ENCODE assay signal across 23 mouse cellular contexts in genomic region chr12:73400481-73401025, GRCm38 (mm10).
A peak's percentile ranks its signal among the peaks of the same experiment; 100 is the strongest.
DNase-seq lines count a peak whose midpoint lies in the region; ATAC-seq lines count a peak whose summit lies in the region.
"Had no signal": no experiment of that assay in that cellular context is flagged by ENCODE, and none has a peak within 500 bp of the region (broad histone marks: within the 10 kb centered on the region; RNA-seq: fewer than 3 reads in every experiment).

No protein-coding gene starts in this region.

- H3K9me3 ChIP-seq in heart, embryonic 12.5 days (replicated peaks), result no peaks in the 10 kb centered on the region
- no peaks in the 10 kb centered on the region for H3K9me3 ChIP-seq in kidney, embryonic 14.5 days (ENCODE audit: control insufficient read depth, low read length)
- H3K9me3 ChIP-seq in embryonic facial prominence, embryonic 10.5 days, result no peaks in the 10 kb centered on the region
- no peaks in the 10 kb centered on the region for H3K9me3 ChIP-seq in embryonic facial prominence, embryonic 12.5 days
- H3K9me3 ChIP-seq: forebrain, embryonic 13.5 days; heart, embryonic 15.5 days; hindbrain, embryonic 12.5 days; lung, embryonic 15.5 days had no signal

- H3K4me1 ChIP-seq in heart, embryonic 12.5 days (replicated peaks), result peaks cover 35% of the 10 kb centered on the region
- 0 out of 2 replicates have a peak, but pooled peaks cover 8% of the 10 kb centered on the region for H3K4me1 ChIP-seq in kidney, embryonic 14.5 days (ENCODE audit: control insufficient read depth, insufficient read depth, low read length)
- peaks cover 42% of the 10 kb centered on the region for H3K4me1 ChIP-seq in embryonic facial prominence, embryonic 10.5 days
- H3K4me1 ChIP-seq in embryonic facial prominence, embryonic 12.5 days, result peaks cover 12% of the 10 kb centered on the region
- H3K4me1 ChIP-seq: lung, embryonic 15.5 days had no signal

- H3K27me3 ChIP-seq in heart, embryonic 12.5 days (replicated peaks), result no peaks in the 10 kb centered on the region
- no peaks in the 10 kb centered on the region for H3K27me3 ChIP-seq in kidney, embryonic 14.5 days (ENCODE audit: control insufficient read depth, insufficient read depth, low read length)
- no peaks in the 10 kb centered on the region for H3K27me3 ChIP-seq in embryonic facial prominence, embryonic 10.5 days (replicated peaks; ENCODE audit: low read depth, poor library complexity, severe bottlenecking)
- no peaks in the 10 kb centered on the region for H3K27me3 ChIP-seq in embryonic facial prominence, embryonic 12.5 days
- H3K27me3 ChIP-seq: forebrain, embryonic 13.5 days; heart, embryonic 15.5 days; hindbrain, embryonic 12.5 days; lung, embryonic 15.5 days had no signal

- H3K36me3 ChIP-seq in heart, embryonic 12.5 days, result no peaks in the 10 kb centered on the region
- no peaks in the 10 kb centered on the region for H3K36me3 ChIP-seq in kidney, embryonic 14.5 days (ENCODE audit: control insufficient read depth, insufficient read depth, low read length)
- H3K36me3 ChIP-seq in embryonic facial prominence, embryonic 10.5 days (replicated peaks), result no peaks in the 10 kb centered on the region
- H3K36me3 ChIP-seq in embryonic facial prominence, embryonic 12.5 days, result no peaks in the 10 kb centered on the region
- H3K36me3 ChIP-seq: heart, embryonic 15.5 days; hindbrain, embryonic 12.5 days; lung, embryonic 15.5 days had no signal

- no peak overlapping the region for H3K9ac ChIP-seq in heart, embryonic 12.5 days
- no peak overlapping the region for H3K9ac ChIP-seq in kidney, embryonic 14.5 days (ENCODE audit: low read depth, low read length)
- H3K9ac ChIP-seq in embryonic facial prominence, embryonic 12.5 days, result no peak overlapping the region
- H3K9ac ChIP-seq: forebrain, embryonic 13.5 days; heart, embryonic 15.5 days; hindbrain, embryonic 12.5 days; liver, embryonic 14.5 days; lung, embryonic 15.5 days had no signal

- H3K27ac ChIP-seq in heart, embryonic 12.5 days (ENCODE audit: poor library complexity, severe bottlenecking), result 0 out of 2 replicates have a peak overlapping the region, but pooled peaks have one; percentile 4
- no peak overlapping the region for H3K27ac ChIP-seq in kidney, embryonic 14.5 days (ENCODE audit: low read depth, low read length)
- H3K27ac ChIP-seq in embryonic facial prominence, embryonic 10.5 days (replicated peaks), result peak overlapping the region; percentile 35
- H3K27ac ChIP-seq in embryonic facial prominence, embryonic 12.5 days, result no peak overlapping the region; the same call in 1 of the 2 replicates
- H3K27ac ChIP-seq: forebrain, embryonic 13.5 days; hindbrain, embryonic 12.5 days; layer of hippocampus, adult 2 months; liver, embryonic 14.5 days; lung, embryonic 15.5 days had no signal

- intact Hi-C loops in heart, postnatal 10 days (cut with DNase I), result loop anchor here (5.0 kb wide), 1 partner anchor 73 kb away; no protein-coding TSS in a partner anchor

- 68% methylated on average over 4 of the region's 4 CpGs for WGBS in heart, embryonic 12.5 days
- WGBS in kidney, embryonic 14.5 days, result 67% methylated on average over 4 of the region's 4 CpGs
- WGBS in embryonic facial prominence, embryonic 10.5 days, result 81% methylated on average over 4 of the region's 4 CpGs
- 71% methylated on average over 4 of the region's 4 CpGs for WGBS in embryonic facial prominence, embryonic 12.5 days

- no peak overlapping the region for H3K4me2 ChIP-seq in heart, embryonic 12.5 days
- no peak overlapping the region for H3K4me2 ChIP-seq in kidney, embryonic 14.5 days (replicated peaks; ENCODE audit: low read depth, low read length)
- H3K4me2 ChIP-seq in embryonic facial prominence, embryonic 12.5 days (replicated peaks), result no peak overlapping the region
- H3K4me2 ChIP-seq: forebrain, embryonic 13.5 days; heart, embryonic 15.5 days; hindbrain, embryonic 12.5 days; lung, embryonic 15.5 days had no signal

- no peak overlapping the region for H3K4me3 ChIP-seq in heart, embryonic 12.5 days
- H3K4me3 ChIP-seq in kidney, embryonic 14.5 days (ENCODE audit: low read length), result no peak overlapping the region
- no peak overlapping the region for H3K4me3 ChIP-seq in embryonic facial prominence, embryonic 10.5 days
- no peak overlapping the region for H3K4me3 ChIP-seq in embryonic facial prominence, embryonic 12.5 days
- H3K4me3 ChIP-seq: forebrain, embryonic 13.5 days; heart, embryonic 15.5 days; hindbrain, embryonic 12.5 days; layer of hippocampus, adult 2 months; lung, embryonic 15.5 days; megakaryocyte, embryonic 14.5 days; myocyte had no signal

- ATAC-seq in heart, embryonic 12.5 days (ENCODE audit: insufficient number of reproducible peaks, low FRiP score), result no peak
- ATAC-seq in kidney, embryonic 14.5 days (ENCODE audit: low FRiP score, low TSS enrichment), result no peak
- peak; percentile 49; the same call in 1 of the 2 replicates for ATAC-seq in embryonic facial prominence, embryonic 12.5 days (ENCODE audit: insufficient number of reproducible peaks, insufficient read depth, low FRiP score, low TSS enrichment)
- ATAC-seq: forebrain, embryonic 13.5 days; intestine, postnatal 0 days; midbrain, embryonic 16.5 days had no signal

- no peak for DNase-seq in heart, postnatal 10 days
- DNase-seq in kidney, postnatal 10 days, result peak; percentile 1
- DNase-seq in embryonic facial prominence, embryonic 10.5 days (ENCODE audit: low spot score), result peak; percentile 41
- no peak for DNase-seq in layer of hippocampus, postnatal 36 days
- DNase-seq: adrenal gland, adult 2 months; cerebellum, adult 11 months; cerebellum, adult 9-11 months; kidney, postnatal 25 days; lung, postnatal 36 days; thymus, postnatal 36 days had no signal

Comparison
In these comparisons a context has a peak if more than half of its experiments do, and no peak if none do; other contexts are left out.
1. H3K27ac ChIP-seq: peak in heart, embryonic 12.5 days (single experiment) and embryonic facial prominence, embryonic 10.5 days (single experiment); none in kidney, embryonic 14.5 days (single experiment) and embryonic facial prominence, embryonic 12.5 days (single experiment).
2. DNase-seq: peak in kidney, postnatal 10 days (single experiment) and embryonic facial prominence, embryonic 10.5 days (single experiment); none in heart, postnatal 10 days (0 of 2) and layer of hippocampus, postnatal 36 days (0 of 2).